Mouse (Mus musculus) cortical plate, adult 2 months (tissue): ENCODE results near the gene Nfia.

Experiments
- CTCF ChIP-seq: fragments of 200-500 bp; IDR thresholded peaks from 2 replicates; pipeline ENCODE4 v1.5.1; 2011; ENCODE audit warnings: mild to moderate bottlenecking, control low read depth, low read length; ENCODE audit not compliant: insufficient read depth; ENCODE audit errors: extremely low read depth
- POLR2A ChIP-seq: fragments of 200-500 bp; IDR thresholded peaks from 2 replicates; pipeline ENCODE4 v1.6.1; 2011; ENCODE audit warnings: mild to moderate bottlenecking, low read length, control low read depth; ENCODE audit not compliant: insufficient read depth; ENCODE audit errors: extremely low read depth

DNA sequence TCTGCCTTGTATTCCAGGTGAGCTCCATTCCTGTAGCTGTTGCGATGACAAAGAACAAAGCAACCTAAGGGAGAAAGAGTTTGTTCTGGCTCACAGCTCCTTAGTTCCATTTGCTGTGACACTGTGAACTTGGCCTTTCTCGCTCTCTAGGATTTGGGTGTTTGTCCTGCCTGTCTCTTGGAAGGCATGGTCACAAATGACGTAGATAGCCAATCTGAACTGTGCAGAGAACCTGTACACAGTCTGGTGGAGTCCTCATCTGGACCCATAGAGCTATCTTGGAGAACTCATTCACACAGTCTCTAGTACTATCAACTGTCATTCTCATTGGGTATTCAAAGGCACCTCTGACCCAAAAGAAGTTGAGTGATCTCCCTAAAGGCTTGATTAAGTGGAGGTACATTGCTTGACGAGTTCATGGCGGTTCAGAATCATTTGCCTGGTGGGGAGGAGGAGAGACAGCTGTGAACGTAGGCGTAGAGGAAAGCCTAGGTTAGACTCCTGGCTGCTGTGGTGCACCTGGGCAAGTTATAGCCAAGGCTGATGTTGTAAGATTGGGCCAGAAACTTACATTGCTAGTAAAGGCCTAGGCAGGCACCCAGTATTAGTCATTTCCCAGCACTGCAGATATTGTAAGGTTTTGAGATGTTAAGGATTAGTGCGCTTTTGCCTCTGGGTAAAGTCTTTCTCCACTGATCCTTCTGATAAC is 83.3 kb downstream of the Nfia start:
- TF ChIP-seq POLR2A = no peak
- TF ChIP-seq CTCF = no peak
